Mouse (Mus musculus): Measurements from ENCODE around the gene Chrdl2. TPM values are rescaled to one million over a fixed set of nuclear protein-coding genes. Genes with fewer than 3 reads are reported as not detected.

Gene Chrdl2
- polyA plus RNA-seq, 1 experiment from 2014 or later = 2.2 TPM

DNA sequence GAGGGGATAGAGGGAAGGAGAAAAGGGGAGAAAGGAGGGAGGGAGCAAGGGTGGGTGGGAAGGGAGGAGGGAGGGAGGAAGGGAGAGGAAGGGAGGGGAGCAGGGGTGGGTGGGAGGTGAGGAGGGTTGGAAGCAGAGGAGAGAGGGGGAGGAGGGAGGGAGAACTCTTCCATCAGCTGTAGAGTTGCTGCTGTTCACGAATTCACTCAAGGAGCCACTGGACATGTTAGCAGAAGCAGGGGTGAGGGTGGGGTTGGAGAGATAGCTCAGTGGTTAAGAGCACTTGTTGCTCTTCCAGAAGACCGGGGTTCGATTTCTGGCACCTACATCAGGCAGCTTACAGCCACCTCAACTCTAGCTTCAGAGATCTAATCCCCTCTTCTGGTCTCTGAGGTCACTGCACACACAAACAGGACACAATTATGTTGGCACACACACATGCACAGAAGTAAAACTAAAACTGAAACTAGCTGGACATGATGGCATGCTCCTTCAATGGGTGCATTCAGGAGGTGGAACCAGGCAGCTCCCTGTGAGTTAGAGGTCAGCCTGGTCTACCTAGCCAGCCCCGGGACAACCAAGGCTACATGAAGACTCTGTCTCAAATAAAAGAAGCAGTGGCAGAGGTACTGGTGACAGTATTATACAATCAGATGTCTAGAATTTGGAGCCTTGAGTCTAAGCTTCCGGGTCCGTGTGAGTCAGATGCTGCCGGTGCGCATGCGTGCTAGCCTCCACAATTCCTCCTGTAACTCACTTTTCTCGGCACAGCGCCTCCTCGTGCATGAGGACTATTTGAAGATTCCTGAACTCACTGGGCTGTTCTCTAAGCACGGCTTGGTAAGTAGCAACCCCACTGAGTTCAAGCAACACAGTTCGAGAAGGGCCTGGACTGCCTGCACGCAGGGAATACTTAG is 15.9 kb upstream of the Chrdl2 start:
- H3K36me3 ChIP-seq = no peaks in the 10 kb centered on the region
- H3K27me3 ChIP-seq = no peaks in the 10 kb centered on the region
- no peak overlapping the region for H3K9ac ChIP-seq
- no peak for ATAC-seq (ENCODE audit: insufficient number of reproducible peaks, insufficient read depth, low FRiP score, low TSS enrichment, low read depth)
- H3K9me3 ChIP-seq = no peaks in the 10 kb centered on the region
- H3K4me1 ChIP-seq = no peaks in the 10 kb centered on the region
- no peak overlapping the region for H3K4me2 ChIP-seq
- no peak overlapping the region for H3K27ac ChIP-seq
- no peak overlapping the region for H3K4me3 ChIP-seq
- 62% methylated on average over 15 of the region's 15 CpGs for WGBS

DNA sequence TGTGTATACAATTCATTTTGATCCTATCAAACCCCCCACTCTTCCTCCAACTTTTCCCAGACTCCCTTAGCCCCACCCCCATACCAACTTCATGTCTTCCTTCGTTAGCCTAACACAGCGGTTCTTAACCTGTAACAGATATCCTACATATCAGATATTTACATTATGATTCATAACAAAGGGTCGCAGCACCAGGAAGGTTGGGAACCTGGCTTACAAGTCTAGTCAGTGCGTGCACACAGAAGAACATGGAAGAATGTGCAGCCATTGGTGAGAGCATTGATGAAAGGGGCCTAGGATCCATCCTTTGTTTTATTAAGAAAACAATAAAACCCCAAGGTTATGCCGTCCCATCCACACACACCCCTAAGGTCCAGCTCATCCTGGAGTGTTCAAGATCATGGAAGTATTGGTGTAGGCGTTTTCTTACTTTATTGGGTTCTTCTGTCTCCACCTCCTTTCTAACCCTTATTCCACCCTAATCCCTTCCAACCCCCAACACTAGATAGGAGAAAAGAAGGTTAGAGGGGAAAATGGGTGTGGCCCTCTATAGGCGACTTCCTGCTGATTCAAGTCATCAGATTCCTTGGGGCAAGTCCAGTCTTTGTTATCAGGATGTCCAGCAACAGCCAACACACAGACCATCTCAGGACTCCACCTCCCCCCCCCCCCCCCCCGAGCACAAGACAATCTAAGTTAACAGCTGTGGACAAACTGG is 14.8 kb upstream of the Chrdl2 start:
- H3K9me3 ChIP-seq = no peaks in the 10 kb centered on the region
- no peaks in the 10 kb centered on the region for H3K4me1 ChIP-seq
- WGBS = 76% methylated on average over 8 of the region's 8 CpGs
- H3K27ac ChIP-seq = no peak overlapping the region
- H3K36me3 ChIP-seq = no peaks in the 10 kb centered on the region
- H3K4me3 ChIP-seq = no peak overlapping the region
- no peak overlapping the region for H3K4me2 ChIP-seq
- no peak overlapping the region for H3K9ac ChIP-seq
- no peaks in the 10 kb centered on the region for H3K27me3 ChIP-seq
- no peak for ATAC-seq (ENCODE audit: insufficient number of reproducible peaks, insufficient read depth, low FRiP score, low TSS enrichment, low read depth)

DNA sequence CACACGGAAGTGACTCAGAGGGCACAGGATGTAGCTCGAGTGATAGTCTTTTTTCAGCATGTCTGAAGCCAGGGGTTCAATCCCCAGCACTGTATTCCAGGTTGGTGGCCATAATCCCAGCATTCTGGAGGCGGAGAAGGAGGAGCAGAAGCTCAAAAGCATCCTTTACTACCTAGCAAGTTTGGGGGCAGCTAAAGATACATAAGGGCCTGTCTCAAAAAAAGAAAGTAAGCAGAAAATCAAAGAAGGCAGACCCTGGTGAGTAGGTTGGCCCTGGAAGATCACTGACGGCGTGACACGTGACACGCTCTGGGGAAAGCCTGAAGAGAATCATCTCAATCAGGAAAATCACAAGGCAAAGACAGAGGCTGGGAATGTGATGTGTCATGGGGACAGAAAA is 12.8 kb upstream of the Chrdl2 start:
- H3K36me3 ChIP-seq = no peaks in the 10 kb centered on the region
- ATAC-seq (ENCODE audit: insufficient number of reproducible peaks, insufficient read depth, low FRiP score, low TSS enrichment, low read depth) = no peak
- H3K4me2 ChIP-seq = no peak overlapping the region
- H3K27me3 ChIP-seq = no peaks in the 10 kb centered on the region
- no peaks in the 10 kb centered on the region for H3K9me3 ChIP-seq
- no peak overlapping the region for H3K27ac ChIP-seq
- H3K9ac ChIP-seq = no peak overlapping the region
- H3K4me1 ChIP-seq = no peaks in the 10 kb centered on the region
- no peak overlapping the region for H3K4me3 ChIP-seq
- 81% methylated on average over 7 of the region's 7 CpGs for WGBS

- H3K4me3 ChIP-seq = no peak overlapping the region
- no peak overlapping the region for H3K9ac ChIP-seq
- no peaks in the 10 kb centered on the region for H3K4me1 ChIP-seq
- H3K4me2 ChIP-seq = no peak overlapping the region
- no peak overlapping the region for H3K27ac ChIP-seq
- H3K27me3 ChIP-seq = no peaks in the 10 kb centered on the region
- 80% methylated on average over 7 of the region's 7 CpGs for WGBS
- no peak for ATAC-seq (ENCODE audit: insufficient number of reproducible peaks, insufficient read depth, low FRiP score, low TSS enrichment, low read depth)
- no peaks in the 10 kb centered on the region for H3K36me3 ChIP-seq
- no peaks in the 10 kb centered on the region for H3K9me3 ChIP-seq
These were observed 10.8 kb upstream of the Chrdl2 start for GRCm38 (mm10) chr7:99995186-99995585.

DNA sequence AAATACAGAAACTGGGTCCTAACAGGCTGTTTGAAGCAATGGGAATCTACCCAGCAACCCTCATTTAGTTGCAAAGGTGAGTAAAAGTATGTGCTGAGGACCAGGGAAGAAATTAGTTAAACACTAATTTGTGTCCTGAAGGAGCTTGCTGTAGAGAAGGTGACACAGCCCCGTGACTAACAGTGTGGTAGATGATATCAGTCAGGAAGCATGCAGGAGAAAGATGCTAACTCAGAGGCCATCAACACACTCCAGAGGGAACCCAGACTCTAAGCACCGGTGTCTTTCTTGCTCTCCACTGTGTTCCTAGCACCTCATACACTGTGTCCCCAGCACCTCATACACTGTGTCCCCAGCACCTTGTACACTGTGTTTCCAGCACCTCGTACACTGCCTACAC is 7.3 kb upstream of the Chrdl2 start:
- Histone ChIP-seq H3K27ac (no peak overlapping the region), H3K27me3 (0 out of 2 replicates have a peak, but pooled peaks cover 4% of the 10 kb centered on the region), H3K9ac (no peak overlapping the region), H3K36me3 (no peaks in the 10 kb centered on the region), H3K4me2 (no peak overlapping the region), H3K4me3 (no peak overlapping the region), H3K4me1 (no peaks in the 10 kb centered on the region), H3K9me3 (no peaks in the 10 kb centered on the region)
- WGBS = 83% methylated on average over 3 of the region's 3 CpGs
- ATAC-seq (ENCODE audit: insufficient number of reproducible peaks, insufficient read depth, low FRiP score, low TSS enrichment, low read depth) = no peak

DNA sequence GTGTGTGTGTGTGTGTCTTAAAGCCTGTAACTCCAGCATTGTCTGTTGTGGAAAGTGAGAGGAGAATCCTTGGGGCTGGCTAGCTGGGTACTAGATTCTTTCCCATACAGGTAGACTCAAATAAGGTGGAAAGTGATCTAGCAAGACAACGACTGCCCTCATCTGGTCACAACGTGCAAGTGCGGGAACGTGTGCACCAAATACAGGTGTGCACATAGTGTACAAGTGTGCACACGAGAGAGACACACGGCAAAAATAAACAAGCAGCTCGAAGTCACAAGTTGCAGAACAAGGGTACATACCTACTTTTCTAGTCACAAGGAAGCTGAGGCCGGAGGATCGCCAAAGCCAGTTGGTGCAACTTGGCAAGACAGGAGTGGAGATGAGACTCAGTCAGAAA is 2.2 kb upstream of the Chrdl2 start:
- Histone ChIP-seq H3K9me3 (no peaks in the 10 kb centered on the region), H3K27ac (no peak overlapping the region), H3K36me3 (no peaks in the 10 kb centered on the region), H3K4me1 (peaks cover 5% of the 10 kb centered on the region), H3K4me3 (no peak overlapping the region), H3K27me3 (peaks cover 51% of the 10 kb centered on the region), H3K9ac (no peak overlapping the region), H3K4me2 (no peak overlapping the region)
- WGBS = 59% methylated on average over 9 of the region's 9 CpGs
- no peak for ATAC-seq (ENCODE audit: insufficient number of reproducible peaks, insufficient read depth, low FRiP score, low TSS enrichment, low read depth)

DNA sequence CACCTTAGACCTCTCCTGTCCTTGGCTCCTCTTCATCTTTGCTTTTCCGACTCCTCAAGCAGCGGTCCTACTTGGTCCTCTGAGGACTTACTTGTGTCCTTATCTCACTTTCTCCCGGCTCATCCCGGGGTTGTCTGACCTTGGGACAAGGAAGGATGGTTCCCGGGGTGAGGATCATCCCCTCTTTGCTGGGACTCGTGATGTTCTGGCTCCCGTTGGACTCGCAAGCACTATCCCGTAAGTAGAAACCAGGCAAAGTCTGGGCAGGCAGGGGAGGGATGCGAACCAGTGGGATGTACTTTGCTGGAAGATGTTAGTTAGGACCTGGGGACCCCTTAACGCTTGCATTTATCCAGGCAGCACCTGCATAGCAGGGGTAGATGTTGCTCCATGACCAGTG is 439 bp downstream of the Chrdl2 start:
- WGBS = 6% methylated on average over 11 of the region's 11 CpGs
- 0 out of 2 replicates have a peak overlapping the region, but pooled peaks have one; percentile 49 for H3K9ac ChIP-seq
- no peaks in the 10 kb centered on the region for H3K9me3 ChIP-seq
- peaks cover 72% of the 10 kb centered on the region for H3K27me3 ChIP-seq
- peaks cover 9% of the 10 kb centered on the region for H3K4me1 ChIP-seq
- H3K4me3 ChIP-seq = peak overlapping the region; percentile 50
- no peak overlapping the region for H3K27ac ChIP-seq
- peak overlapping the region; percentile 89 for H3K4me2 ChIP-seq
- no peaks in the 10 kb centered on the region for H3K36me3 ChIP-seq
- ATAC-seq (ENCODE audit: insufficient number of reproducible peaks, insufficient read depth, low FRiP score, low TSS enrichment, low read depth) = no peak

GRCm38 (mm10) chr7:100008765-100009164 is 2.8 kb downstream of the Chrdl2 start:
- Histone ChIP-seq H3K27me3 (peaks cover 73% of the 10 kb centered on the region), H3K9me3 (no peaks in the 10 kb centered on the region), H3K4me3 (no peak overlapping the region), H3K4me1 (peaks cover 9% of the 10 kb centered on the region), H3K9ac (no peak overlapping the region), H3K27ac (no peak overlapping the region), H3K36me3 (no peaks in the 10 kb centered on the region), H3K4me2 (no peak overlapping the region)
- ATAC-seq (ENCODE audit: insufficient number of reproducible peaks, insufficient read depth, low FRiP score, low TSS enrichment, low read depth) = no peak
- WGBS = 84% methylated on average over 4 of the region's 4 CpGs

DNA sequence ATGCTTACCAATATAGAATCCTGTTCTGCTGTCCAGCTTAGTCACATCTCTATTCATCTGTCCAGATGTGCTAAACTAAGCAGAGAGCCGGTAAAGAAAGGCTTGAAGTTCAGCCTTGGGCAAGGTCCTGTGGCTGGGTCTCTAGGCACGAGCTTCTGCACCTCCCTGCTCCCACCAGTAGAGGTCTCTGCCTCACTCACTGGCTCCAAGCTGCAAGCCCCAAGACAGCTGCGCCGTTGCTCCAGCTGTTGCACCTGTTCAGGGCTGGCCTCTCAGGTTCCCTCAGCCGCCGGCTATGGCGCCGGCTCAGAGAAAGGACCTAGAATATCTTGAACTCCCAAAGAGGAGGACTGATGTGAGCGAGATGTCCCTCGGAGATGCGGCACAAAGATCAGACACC is 3.7 kb downstream of the Chrdl2 start:
- no peak for ATAC-seq (ENCODE audit: insufficient number of reproducible peaks, insufficient read depth, low FRiP score, low TSS enrichment, low read depth)

GRCm38 (mm10) chr7:100010711-100011110 is 4.7 kb downstream of the Chrdl2 start:
- no peaks in the 10 kb centered on the region for H3K9me3 ChIP-seq
- no peak overlapping the region for H3K4me3 ChIP-seq
- no peaks in the 10 kb centered on the region for H3K36me3 ChIP-seq
- no peak for ATAC-seq (ENCODE audit: insufficient number of reproducible peaks, insufficient read depth, low FRiP score, low TSS enrichment, low read depth)
- 18% methylated on average over 5 of the region's 5 CpGs for WGBS
- H3K27me3 ChIP-seq = peaks cover 57% of the 10 kb centered on the region
- H3K9ac ChIP-seq = no peak overlapping the region
- H3K27ac ChIP-seq = no peak overlapping the region
- peaks cover 10% of the 10 kb centered on the region; the same call in 1 of the 2 replicates for H3K4me1 ChIP-seq
- no peak overlapping the region for H3K4me2 ChIP-seq

More for the DNA sequence above, 3.7 kb downstream of the Chrdl2 start:
- Histone ChIP-seq H3K4me1 (peaks cover 15% of the 10 kb centered on the region), H3K27ac (no peak overlapping the region), H3K9ac (no peak overlapping the region), H3K4me3 (no peak overlapping the region), H3K9me3 (no peaks in the 10 kb centered on the region), H3K4me2 (no peak overlapping the region), H3K27me3 (peaks cover 67% of the 10 kb centered on the region), H3K36me3 (no peaks in the 10 kb centered on the region)
- WGBS = 7% methylated on average over 11 of the region's 11 CpGs

GRCm38 (mm10) chr7:100012085-100012484 is 6.1 kb downstream of the Chrdl2 start:
- no peak overlapping the region for H3K4me2 ChIP-seq
- WGBS = 51% methylated on average over 8 of the region's 8 CpGs
- H3K4me3 ChIP-seq = no peak overlapping the region
- H3K27ac ChIP-seq = no peak overlapping the region
- H3K9ac ChIP-seq = no peak overlapping the region
- no peaks in the 10 kb centered on the region for H3K36me3 ChIP-seq
- 0 out of 2 replicates have a peak, but pooled peaks cover 10% of the 10 kb centered on the region for H3K4me1 ChIP-seq
- peaks cover 43% of the 10 kb centered on the region for H3K27me3 ChIP-seq
- no peaks in the 10 kb centered on the region for H3K9me3 ChIP-seq
- no peak for ATAC-seq (ENCODE audit: insufficient number of reproducible peaks, insufficient read depth, low FRiP score, low TSS enrichment, low read depth)

GRCm38 (mm10) chr7:100012515-100012914 is 6.5 kb downstream of the Chrdl2 start:
- Histone ChIP-seq H3K4me2 (no peak overlapping the region), H3K4me3 (no peak overlapping the region), H3K27me3 (peaks cover 39% of the 10 kb centered on the region), H3K4me1 (0 out of 2 replicates have a peak, but pooled peaks cover 10% of the 10 kb centered on the region), H3K9ac (no peak overlapping the region), H3K9me3 (no peaks in the 10 kb centered on the region), H3K36me3 (no peaks in the 10 kb centered on the region), H3K27ac (no peak overlapping the region)
- 20% methylated on average over 6 of the region's 6 CpGs for WGBS
- no peak for ATAC-seq (ENCODE audit: insufficient number of reproducible peaks, insufficient read depth, low FRiP score, low TSS enrichment, low read depth)
